Mouse (Mus musculus) thymus, adult 2 months (tissue): ENCODE results near the gene Gm20716.

ENCODE experiments used
- CTCF ChIP-seq: fragments of 200-500 bp; IDR thresholded peaks from 2 replicates; pipeline ENCODE4 v1.5.1; 2012; ENCODE audit warnings: mild to moderate bottlenecking, control low read depth, low read length, moderate library complexity, borderline replicate concordance; ENCODE audit not compliant: control insufficient read depth, poor library complexity, insufficient read depth; ENCODE audit errors: extremely low read depth
- POLR2A ChIP-seq: fragments of 200-500 bp; IDR thresholded peaks from 2 replicates; pipeline ENCODE4 v1.6.1; 2012; ENCODE audit warnings: mild to moderate bottlenecking, low read length, control low read depth, moderate library complexity; ENCODE audit not compliant: control insufficient read depth, poor library complexity, insufficient read depth; ENCODE audit errors: extremely low read depth

DNA sequence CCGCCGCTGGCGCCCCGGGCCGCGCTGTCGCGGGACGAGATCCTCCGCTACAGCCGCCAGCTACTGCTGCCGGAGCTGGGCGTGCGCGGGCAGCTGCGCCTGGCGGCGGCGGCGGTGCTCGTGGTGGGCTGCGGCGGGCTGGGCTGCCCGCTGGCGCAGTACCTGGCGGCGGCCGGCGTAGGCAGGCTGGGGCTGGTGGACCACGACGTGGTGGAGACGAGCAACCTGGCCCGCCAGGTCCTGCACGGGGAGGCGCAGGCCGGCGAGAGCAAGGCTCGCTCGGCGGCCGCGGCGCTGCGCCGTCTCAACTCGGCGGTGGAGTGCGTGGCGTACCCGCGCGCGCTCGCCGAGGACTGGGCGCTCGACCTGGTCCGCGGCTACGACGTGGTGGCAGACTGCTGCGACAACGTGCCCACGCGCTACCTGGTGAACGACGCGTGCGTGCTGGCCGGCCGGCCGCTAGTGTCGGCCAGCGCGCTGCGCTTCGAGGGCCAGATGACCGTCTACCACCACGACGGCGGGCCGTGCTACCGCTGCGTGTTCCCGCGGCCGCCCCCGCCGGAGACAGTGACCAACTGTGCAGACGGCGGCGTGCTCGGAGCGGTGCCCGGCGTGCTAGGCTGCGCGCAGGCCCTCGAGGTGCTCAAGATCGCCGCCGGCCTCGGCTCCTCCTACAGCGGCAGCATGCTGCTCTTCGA is 758 bp upstream of the Gm20716 start:
- TF ChIP-seq POLR2A: no peak
- no peak for TF ChIP-seq CTCF
